ENCODE assay signal across 8 mouse cellular contexts in genomic region chr7:17062389-17062788, GRCm38 (mm10). TPM values are rescaled to one million over a fixed set of nuclear protein-coding genes. Genes with fewer than 3 reads are reported as not detected.
DNase-seq lines count a peak whose midpoint lies in the region; ATAC-seq lines count a peak whose summit lies in the region.

Hif3a (minus strand) TSS chr7:17062427.

- peak within 1 kb of the TSS; percentile 19 for H3K4me3 ChIP-seq in erythroblast, embryonic 14.5 days (replicated peaks)
- peak within 1 kb of the TSS; percentile 50 for H3K4me3 ChIP-seq in heart, embryonic 11.5 days (ENCODE audit: low read depth, low read length)
- H3K4me3 ChIP-seq in kidney, embryonic 15.5 days (replicated peaks): peak within 1 kb of the TSS; percentile 54
- H3K4me3 ChIP-seq in liver, embryonic 16.5 days (ENCODE audit: low read depth, low read length): peak within 1 kb of the TSS; percentile 62
- peak within 1 kb of the TSS; percentile 50 for H3K4me3 ChIP-seq in neural tube, embryonic 15.5 days (replicated peaks)

- H3K4me2 ChIP-seq in heart, embryonic 11.5 days: peak within 1 kb of the TSS; percentile 78
- H3K4me2 ChIP-seq in kidney, embryonic 15.5 days: peak within 1 kb of the TSS; percentile 87
- peak within 1 kb of the TSS; percentile 73 for H3K4me2 ChIP-seq in liver, embryonic 16.5 days (ENCODE audit: low read depth, low read length)
- H3K4me2 ChIP-seq in neural tube, embryonic 15.5 days: peak within 1 kb of the TSS; percentile 77

- no peak for ATAC-seq in erythroblast, adult 5-6 weeks (replicated peaks; ENCODE audit: low FRiP score, poor library complexity, severe bottlenecking)
- peak; percentile 60 for ATAC-seq in heart, embryonic 11.5 days (replicated peaks; ENCODE audit: insufficient number of reproducible peaks, low FRiP score, low TSS enrichment)
- peak; percentile 77 for ATAC-seq in kidney, embryonic 15.5 days (replicated peaks; ENCODE audit: low FRiP score)
- ATAC-seq in liver, embryonic 16.5 days (ENCODE audit: low read depth): peak; percentile 12
- ATAC-seq in neural tube, embryonic 15.5 days (ENCODE audit: low FRiP score): peak; percentile 90

- H3K4me1 ChIP-seq in erythroblast, embryonic 14.5 days (ENCODE audit: control insufficient read depth): peaks cover 68% of the 10 kb centered on the region
- peaks cover 48% of the 10 kb centered on the region for H3K4me1 ChIP-seq in heart, embryonic 11.5 days (ENCODE audit: control insufficient read depth, insufficient read depth, low read length)
- H3K4me1 ChIP-seq in kidney, embryonic 15.5 days: peaks cover 56% of the 10 kb centered on the region
- peaks cover 71% of the 10 kb centered on the region for H3K4me1 ChIP-seq in liver, embryonic 16.5 days (ENCODE audit: control insufficient read depth, low read depth, low read length)
- H3K4me1 ChIP-seq in neural tube, embryonic 15.5 days: peaks cover 48% of the 10 kb centered on the region

- peak within 1 kb of the TSS; percentile 66 for H3K27ac ChIP-seq in heart, embryonic 11.5 days (ENCODE audit: low read depth, low read length)
- H3K27ac ChIP-seq in kidney, embryonic 15.5 days: peak within 1 kb of the TSS; percentile 98
- H3K27ac ChIP-seq in liver, embryonic 16.5 days (ENCODE audit: low read length): peak within 1 kb of the TSS; percentile 98
- H3K27ac ChIP-seq in neural tube, embryonic 15.5 days (replicated peaks): peak within 1 kb of the TSS; percentile 79

- no peaks in the 10 kb centered on the region for H3K9me3 ChIP-seq in erythroblast, embryonic 14.5 days (ENCODE audit: control insufficient read depth, low read length)
- H3K9me3 ChIP-seq in heart, embryonic 11.5 days (replicated peaks; ENCODE audit: control insufficient read depth, low read length): no peaks in the 10 kb centered on the region
- H3K9me3 ChIP-seq in kidney, embryonic 15.5 days (replicated peaks): no peaks in the 10 kb centered on the region
- H3K9me3 ChIP-seq in liver, embryonic 16.5 days (replicated peaks; ENCODE audit: control insufficient read depth, low read length): no peaks in the 10 kb centered on the region
- no peaks in the 10 kb centered on the region for H3K9me3 ChIP-seq in neural tube, embryonic 15.5 days (replicated peaks)

- peak within 1 kb of the TSS; percentile 65 for H3K9ac ChIP-seq in heart, embryonic 11.5 days (ENCODE audit: low read depth, low read length)
- peak within 1 kb of the TSS; percentile 65 for H3K9ac ChIP-seq in kidney, embryonic 15.5 days
- H3K9ac ChIP-seq in liver, embryonic 16.5 days (ENCODE audit: low read depth, low read length): peak within 1 kb of the TSS; percentile 77
- peak within 1 kb of the TSS; percentile 51 for H3K9ac ChIP-seq in neural tube, embryonic 15.5 days (replicated peaks)

- peak; percentile 79 for DNase-seq in embryo, embryonic 11.5 days (ENCODE audit: low read depth, low spot score)
- DNase-seq in c-Kit-positive CD71-positive TER-119-positive erythroid progenitor cells, embryonic 14.5 days (ENCODE audit: low spot score): no peak

- peaks cover 27% of the 10 kb centered on the region for H3K27me3 ChIP-seq in erythroblast, embryonic 14.5 days (ENCODE audit: control insufficient read depth)
- no peaks in the 10 kb centered on the region for H3K27me3 ChIP-seq in heart, embryonic 11.5 days (ENCODE audit: control insufficient read depth, insufficient read depth, low read length)
- H3K27me3 ChIP-seq in kidney, embryonic 15.5 days: no peaks in the 10 kb centered on the region
- H3K27me3 ChIP-seq in liver, embryonic 16.5 days (ENCODE audit: control insufficient read depth, insufficient read depth, low read depth, low read length): no peaks in the 10 kb centered on the region
- H3K27me3 ChIP-seq in neural tube, embryonic 15.5 days (replicated peaks): peaks cover 6% of the 10 kb centered on the region; the same call in 1 of the 2 replicates

- WGBS in heart, embryonic 11.5 days (ENCODE audit: insufficient replicate concordance): 2% methylated on average over 15 of the region's 15 CpGs
- under 1% methylated on average over 15 of the region's 15 CpGs for WGBS in kidney, embryonic 15.5 days
- WGBS in liver, embryonic 16.5 days (ENCODE audit: insufficient replicate concordance): 4% methylated on average over 15 of the region's 15 CpGs
- 2% methylated on average over 15 of the region's 15 CpGs for WGBS in neural tube, embryonic 15.5 days

- H3K36me3 ChIP-seq in erythroblast, embryonic 14.5 days (ENCODE audit: control insufficient read depth): no peaks in the 10 kb centered on the region
- no peaks in the 10 kb centered on the region for H3K36me3 ChIP-seq in heart, embryonic 11.5 days (ENCODE audit: control insufficient read depth, insufficient read depth, low read length)
- H3K36me3 ChIP-seq in kidney, embryonic 15.5 days: no peaks in the 10 kb centered on the region
- no peaks in the 10 kb centered on the region for H3K36me3 ChIP-seq in liver, embryonic 16.5 days (ENCODE audit: control insufficient read depth, insufficient read depth)
- H3K36me3 ChIP-seq in neural tube, embryonic 15.5 days: no peaks in the 10 kb centered on the region

RNA-seq across cellular contexts. Expression of gene Hif3a, which starts in this region (rescaled TPM):
- 7.8 and 8.0 TPM in 2 replicates for polyA plus RNA-seq in erythroblast, embryonic 14.5 days (2012)
- 0.42 and 0.58 TPM in 2 replicates for total RNA-seq in erythroblast, adult 5-6 weeks (2015; ENCODE audit: low replicate concordance)
- 0.17 TPM in 1 of 2 replicates, not detected in the other for total RNA-seq in erythroblast, adult 5-6 weeks (2017; ENCODE audit: low replicate concordance)
- 31.6 and 37.2 TPM in 2 replicates for polyA plus RNA-seq in heart, embryonic 11.5 days (2014; fragmentation: Nextera tagmentation; extraction: Ambion mirVana)
- 18.4 and 22.5 TPM in 2 replicates for polyA plus RNA-seq in kidney, embryonic 15.5 days (2015; fragmentation: Nextera tagmentation; extraction: Ambion mirVana)
- 36.0 and 43.3 TPM in 2 replicates for polyA plus RNA-seq in liver, embryonic 16.5 days (2015; fragmentation: Nextera tagmentation; extraction: Ambion mirVana)
- polyA plus RNA-seq in neural tube, embryonic 15.5 days (2015; fragmentation: Nextera tagmentation; extraction: Ambion mirVana): 5.3 and 11.7 TPM in 2 replicates
